Mouse (Mus musculus) layer of hippocampus, adult 11-12 months (tissue): ENCODE results near the gene Mlip.
"Not testable (repeated sequence)": the region's sequence is repeated elsewhere in the genome, so short reads cannot be mapped to it uniquely, and the experiment has no call there.

Experiments used
- DNase-seq: peaks from one replicate; pipeline ENCODE4 v3.0.0; 2022; ENCODE audit warnings: low spot score

Mlip gene

DNA sequence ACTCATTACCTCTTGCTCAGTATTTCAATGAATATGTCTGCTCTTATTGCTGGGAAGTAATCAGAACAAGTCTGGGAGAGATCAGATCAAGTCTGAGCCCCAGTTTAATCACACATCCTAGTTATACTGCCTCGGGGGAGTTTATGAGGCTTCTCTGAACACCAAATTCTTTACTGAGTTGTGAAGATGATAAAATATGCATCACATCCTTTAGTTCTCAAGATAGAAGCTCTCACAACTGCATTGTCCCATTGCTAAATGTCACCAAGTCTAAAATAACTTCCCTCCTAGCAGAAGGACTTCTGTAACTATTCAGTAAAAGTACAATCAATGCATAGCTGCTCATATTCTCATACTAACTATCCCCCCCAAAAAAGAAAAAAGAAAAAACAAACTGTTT is 154.5 kb downstream of the Mlip start:
- DNase-seq: no peak

DNA sequence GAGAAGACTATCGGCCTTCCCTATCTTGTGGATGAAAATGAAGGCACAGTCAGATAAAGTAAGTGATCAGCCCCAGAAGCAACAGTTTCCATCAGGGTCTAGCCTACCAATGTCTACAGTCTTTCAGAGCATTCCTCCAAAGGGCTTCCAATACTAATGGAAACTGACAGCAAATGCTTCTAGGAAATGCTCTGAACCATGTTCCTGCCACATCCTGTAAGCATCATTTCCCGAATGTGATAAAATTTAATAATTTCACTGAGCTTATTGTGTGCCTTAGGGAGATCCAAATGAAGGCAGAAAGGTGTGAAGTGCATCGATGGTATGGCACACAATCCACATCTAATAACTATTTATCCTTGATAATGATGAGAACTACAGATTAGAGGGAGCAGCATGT is 173.3 kb downstream of the Mlip start:
- no peak for DNase-seq

DNA sequence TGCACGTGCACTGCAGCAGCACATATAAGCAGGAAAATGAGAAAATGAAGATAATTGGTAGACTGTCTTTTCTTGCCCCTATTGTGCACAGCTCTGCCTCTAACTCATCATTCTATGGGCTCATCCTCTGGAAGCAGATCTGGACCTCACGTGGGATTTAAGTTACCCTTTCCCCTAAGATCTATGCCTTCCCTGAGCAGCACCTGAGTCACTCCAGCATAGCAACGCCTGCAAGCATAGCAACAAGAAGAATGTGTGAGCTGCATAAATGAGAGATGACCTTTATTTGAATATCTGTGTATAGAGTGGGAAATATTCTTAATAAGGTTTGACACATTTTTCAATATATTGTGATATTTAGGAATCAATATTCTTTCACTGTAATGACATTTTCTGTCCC is 176.9 kb downstream of the Mlip start:
- no peak for DNase-seq

DNA sequence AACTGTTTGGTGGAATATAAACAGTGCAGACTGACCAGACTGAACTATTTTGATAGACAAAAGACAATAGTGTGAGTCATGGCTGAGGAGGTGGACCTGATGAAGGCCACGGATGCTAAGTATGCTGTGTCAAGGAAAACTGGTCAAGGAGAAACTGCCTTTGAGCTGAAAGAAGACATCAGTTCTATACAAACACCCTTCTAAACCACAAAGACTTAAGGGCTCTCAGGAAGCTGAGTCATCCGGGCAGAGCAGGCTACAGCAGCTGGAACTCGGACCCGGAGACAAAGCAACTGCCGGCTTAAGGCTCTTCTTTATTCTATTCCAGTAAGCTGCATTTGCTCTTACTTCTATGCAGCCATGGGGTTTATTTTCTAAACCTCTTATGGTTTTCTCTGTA is 180.7 kb downstream of the Mlip start:
- no peak for DNase-seq

DNA sequence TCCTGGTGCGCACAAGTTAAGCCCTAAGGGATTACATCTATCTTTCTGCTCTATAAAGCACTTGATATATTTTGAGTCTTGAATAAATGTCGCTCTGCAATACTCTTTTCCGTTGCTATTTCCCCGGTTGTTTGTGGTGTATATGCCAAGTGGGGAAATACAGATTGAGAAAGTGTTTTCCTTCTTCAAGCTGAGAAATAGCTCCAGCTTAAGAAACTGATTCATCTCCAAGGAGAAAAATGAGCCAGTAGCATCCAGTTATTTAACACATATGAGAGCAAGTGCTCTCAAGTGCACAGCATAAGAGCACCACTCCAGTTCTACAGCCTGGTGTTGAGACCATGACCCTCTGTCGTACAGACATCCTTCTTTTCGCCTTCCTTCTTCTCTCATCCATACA is 186.9 kb downstream of the Mlip start:
- no peak for DNase-seq

DNA sequence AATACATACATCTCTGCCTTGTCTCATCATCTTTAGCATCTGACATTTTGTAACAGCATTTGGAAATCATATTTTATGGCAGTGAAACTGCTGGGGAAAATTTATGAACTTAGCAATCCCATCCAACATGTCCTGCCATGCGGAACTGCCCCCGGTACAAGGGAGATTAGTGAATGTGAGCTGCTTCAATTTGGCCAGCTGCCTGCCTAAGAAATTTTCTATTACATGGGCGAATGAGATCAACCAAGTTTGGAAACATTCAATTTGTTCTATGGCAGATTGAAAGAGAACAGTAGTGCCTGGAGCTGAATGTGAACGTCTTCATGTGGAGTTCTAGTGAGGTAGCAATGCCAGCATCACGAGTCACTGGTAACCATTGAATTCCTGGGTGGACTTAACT is 191.0 kb downstream of the Mlip start:
- no peak for DNase-seq

DNA sequence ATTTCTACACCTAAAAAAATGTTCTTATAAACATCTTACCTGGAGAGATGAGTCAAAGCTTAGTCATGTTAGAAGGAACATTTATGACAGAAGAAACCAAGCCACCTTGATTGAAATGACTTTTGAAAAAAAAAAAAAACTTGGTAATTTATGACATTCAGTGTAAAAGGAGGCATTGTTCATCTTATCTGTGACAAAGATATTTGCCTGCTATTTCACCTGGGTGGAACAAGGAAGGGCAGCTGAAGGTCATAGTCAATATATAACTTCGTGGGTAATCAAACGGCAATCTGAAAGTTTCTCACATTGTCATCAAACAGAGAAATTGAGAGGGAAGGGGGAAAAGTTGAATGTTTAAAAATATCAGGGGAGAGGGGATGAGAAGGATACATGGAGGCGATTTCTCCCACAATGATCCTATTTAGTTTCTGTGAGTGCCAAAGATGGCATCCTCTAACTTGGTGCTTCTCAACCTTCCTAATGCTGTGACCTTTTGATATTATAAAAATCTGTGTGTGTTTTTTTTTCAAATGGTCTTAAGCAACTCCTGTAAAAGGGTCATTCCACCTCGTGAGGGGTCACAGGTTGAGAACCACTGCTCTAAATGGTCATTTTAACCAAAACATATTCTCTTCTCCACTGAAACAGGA is 192.4 kb downstream of the Mlip start:
- DNase-seq: no peak

DNA sequence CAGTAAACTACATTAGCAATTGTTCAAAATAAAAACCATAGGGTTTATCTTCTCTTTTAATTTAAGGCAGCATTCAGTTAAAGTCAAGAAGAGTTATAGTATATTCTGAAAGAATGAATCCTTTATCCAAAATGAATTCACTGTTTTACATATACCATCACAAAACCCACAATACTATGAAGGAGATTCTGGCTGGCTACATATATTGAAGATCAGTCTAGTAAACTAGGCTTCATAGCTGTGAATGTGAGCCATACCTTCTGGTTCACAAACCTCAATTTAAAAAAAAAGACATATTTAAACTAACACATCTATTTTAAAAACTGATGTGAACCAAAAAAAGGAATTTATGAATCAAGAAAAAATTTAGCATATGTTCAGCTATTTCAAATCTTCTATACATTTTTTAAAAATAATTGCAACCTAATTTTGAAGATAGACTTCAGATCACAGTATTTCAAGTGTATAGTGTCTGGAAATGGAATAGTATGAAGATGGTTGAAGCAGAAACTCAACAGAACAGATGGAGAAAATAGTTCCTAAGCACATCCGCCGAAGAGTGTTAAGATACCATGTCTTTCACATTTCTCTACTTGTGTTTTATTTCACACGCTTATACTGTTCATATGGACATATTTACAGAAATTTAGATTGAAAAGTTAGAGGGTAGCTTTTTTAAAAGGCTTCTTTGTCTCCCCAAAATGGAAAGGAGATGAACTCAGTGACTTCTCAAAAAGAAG is 204.1 kb downstream of the Mlip start:
- no peak for DNase-seq

DNA sequence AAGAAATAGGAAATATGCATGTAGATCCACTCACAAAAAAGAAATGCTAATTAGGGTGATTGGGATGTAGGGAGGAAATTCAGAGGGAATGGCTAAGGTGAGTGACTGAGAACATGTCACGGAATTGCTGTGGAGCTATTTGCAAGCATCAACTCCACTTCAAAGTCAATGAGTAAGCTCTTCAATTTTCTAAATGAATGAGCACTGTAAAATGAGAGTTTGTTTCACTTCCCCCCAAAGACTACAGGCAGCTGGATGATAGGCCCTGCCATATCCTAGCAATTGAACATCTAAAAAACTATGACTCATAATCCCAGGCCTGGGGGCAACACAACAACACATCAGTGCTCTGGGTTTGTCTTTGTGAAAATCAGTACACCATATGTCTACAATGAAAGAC is 233.0 kb downstream of the Mlip start:
- no peak for DNase-seq

DNA sequence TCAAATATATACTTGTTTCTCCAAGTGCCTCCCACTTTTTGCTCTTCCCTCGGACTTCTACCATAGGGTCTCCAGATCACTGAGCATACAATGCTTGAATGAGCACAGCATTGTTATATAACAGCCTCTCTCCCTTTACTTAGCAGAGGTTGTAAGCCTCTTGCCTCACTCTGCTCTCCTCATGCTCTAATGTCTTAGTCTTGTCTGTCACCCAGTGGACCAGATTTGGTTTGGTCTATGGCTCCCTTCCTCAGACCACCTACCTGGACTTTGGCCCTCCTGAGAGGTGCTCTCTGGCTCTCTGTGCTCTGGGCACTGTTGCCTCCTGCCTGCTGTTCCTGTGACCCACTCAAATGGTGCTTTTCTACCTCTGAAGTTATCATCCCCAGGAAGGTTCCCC is 255.9 kb downstream of the Mlip start:
- no peak for DNase-seq

DNA sequence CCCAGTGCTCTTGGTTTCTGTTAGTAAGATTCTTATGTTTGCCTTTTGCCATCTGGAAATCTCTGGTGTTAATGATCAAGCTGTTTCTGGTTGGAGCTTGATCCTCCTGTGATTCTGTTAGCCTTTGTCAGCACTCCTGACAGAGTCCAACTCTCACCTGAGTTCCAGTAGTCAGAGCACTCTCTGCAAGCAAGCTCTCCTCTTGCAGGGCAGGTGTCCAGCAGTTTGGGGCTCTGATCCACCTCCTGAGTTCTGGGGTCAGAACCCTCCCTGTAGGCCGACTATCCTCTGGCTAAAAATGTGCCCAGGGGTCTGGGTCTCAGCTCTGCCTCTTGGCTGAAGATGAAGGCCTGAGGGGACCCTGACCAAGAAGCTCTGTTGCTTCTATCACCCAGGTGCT is 269.5 kb downstream of the Mlip start:
- not testable (repeated sequence) for DNase-seq

DNA sequence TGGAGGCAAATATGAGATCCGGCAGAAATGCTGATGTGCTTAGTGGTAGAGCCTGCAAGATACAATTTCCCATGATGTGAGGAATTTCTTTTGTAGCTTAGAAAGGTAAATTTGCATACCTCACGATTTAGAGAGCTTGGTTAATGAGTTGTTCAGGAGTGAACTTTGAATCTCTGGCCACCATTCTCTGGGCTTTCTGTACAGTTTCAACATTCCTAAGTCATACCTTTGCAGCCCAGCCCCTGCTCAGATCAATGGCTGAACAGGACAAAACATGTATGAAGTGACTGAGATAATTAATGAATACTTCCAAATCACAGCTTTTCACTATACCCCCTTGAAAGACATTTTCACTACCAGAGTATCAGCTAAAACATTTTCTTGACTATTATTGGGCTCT is 281.1 kb downstream of the Mlip start:
- DNase-seq: no peak

DNA sequence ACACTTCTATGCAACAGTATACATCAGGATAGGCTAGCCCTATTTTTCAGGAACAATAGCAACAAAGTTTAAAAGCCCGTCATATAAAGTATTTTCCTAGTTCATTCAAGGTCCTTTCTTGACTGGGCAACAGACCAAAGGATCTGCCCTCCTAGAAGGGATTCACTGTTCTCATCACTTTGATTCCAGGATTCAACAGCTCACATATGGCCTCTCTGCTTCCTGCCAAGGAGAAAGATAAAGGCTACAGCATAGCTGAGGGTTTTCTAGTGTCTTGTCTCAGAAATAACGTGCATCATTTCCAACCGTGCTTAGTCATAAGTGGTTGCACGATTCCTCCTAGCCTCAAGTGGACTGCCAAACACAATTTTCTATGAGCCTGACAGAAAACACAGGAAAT is 296.2 kb downstream of the Mlip start:
- DNase-seq: no peak

DNA sequence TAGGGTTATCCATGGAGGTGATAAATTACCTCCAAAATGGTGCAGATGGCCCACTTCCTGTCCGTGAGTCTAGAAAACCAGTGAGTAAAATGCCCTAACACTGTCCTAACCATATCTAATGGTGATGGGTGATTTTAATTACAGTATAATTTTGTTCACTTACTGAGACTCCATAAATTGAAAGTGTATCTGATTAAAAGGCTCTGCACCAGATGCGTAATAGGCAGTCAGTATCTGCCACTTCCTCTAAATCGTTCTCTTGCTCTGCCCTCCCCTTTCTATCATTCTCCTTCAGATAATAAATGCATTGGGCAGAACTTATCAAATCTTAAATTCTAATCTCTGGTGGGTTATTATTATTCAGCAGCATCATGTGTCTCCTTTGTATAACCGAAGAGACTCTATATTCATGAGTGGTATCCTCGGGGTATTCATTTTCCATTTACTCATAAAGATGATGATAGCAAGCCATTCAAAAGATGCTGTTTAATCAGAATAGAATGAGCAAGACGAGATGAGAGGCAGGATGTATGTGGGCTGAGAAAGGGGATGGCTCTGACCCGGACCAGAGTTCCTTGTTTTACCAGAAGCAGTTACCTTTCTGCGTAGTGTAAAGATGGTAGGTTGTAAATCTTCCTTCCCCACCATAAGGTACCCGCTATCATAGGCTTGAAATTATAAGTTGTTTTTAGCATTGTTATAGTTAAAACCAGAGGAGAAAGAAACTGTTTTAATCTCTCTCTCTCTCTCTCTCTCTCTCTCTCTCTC is 298.2 kb downstream of the Mlip start:
- no peak for DNase-seq
